Mouse (Mus musculus): Measurements from ENCODE around the gene Kalrn. TPM values are rescaled to one million over a fixed set of nuclear protein-coding genes. Genes with fewer than 3 reads are reported as not detected.

The Kalrn gene
- polyA plus RNA-seq, 2 experiments: 8.8 to 11.7 TPM

DNA sequence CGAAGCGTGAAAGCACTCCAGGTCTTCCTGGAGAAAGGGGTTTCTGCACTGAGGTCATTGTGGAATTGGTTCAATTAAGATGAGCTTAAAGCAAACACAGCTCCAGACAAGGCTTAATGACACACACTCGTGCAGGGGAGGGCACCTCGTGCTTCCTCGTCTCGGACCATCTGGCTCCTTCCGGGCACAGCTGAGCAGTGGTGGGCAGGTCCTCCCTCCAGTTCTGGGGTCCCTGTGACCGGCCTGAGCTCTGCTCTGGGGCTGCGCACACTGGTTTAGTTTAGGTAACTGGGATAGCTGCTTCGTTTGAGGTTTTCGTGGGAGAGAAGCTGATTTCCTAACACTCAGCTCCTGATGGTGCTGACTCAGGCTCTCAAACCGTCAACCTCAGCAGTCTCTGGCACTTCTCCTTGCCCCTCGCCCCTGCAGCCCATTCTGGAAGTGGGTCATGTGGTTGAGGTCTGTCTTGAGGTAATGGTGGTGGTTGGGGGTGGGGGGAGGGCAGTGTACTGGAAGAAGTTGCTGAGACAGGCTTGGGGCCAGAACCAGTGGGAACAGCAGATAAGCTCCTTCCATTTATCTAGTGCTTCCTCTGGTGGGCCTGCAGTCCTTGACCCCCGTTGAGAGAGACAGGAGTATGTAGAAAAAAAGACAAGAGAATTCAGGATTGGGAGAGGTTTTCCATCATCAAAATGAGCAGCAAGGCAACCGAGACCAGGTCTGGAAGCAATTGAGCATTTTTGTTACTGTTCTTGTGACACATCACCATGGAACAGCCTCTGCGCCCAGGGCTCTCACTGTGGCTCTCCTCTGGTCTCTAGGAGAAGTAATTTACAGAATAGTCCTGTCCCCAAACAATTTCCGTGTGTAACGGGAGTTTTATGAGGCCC is 651.0 kb downstream of the Kalrn start:
- H3K4me1 ChIP-seq (ENCODE audit: control insufficient read depth, insufficient read depth, low read length): peaks cover 34% of the 10 kb centered on the region
- DNase-seq (ENCODE audit: low spot score): peak; percentile 65
- 16% methylated on average over 18 of the region's 18 CpGs for WGBS
- H3K9me3 ChIP-seq (ENCODE audit: control insufficient read depth, low read length): no peaks in the 10 kb centered on the region
- no peak overlapping the region for H3K4me3 ChIP-seq (replicated peaks; ENCODE audit: low read length)
- ATAC-seq (ENCODE audit: low FRiP score, low read depth): peak; percentile 69; the same call in 1 of the 2 replicates
- peaks cover 8% of the 10 kb centered on the region for H3K36me3 ChIP-seq (ENCODE audit: control insufficient read depth, insufficient read depth, low read length)
- TF ChIP-seq POLR2A (IDR thresholded peaks at IDR 0.05; ENCODE audit: borderline replicate concordance, extremely low read depth, insufficient read depth, insufficient read length): no peak
- H3K4me2 ChIP-seq (replicated peaks; ENCODE audit: low read depth, low read length, severe bottlenecking): no peak overlapping the region
- H3K9ac ChIP-seq (ENCODE audit: low read depth, low read length, severe bottlenecking): no peak overlapping the region
- peak overlapping the region; percentile 1 for H3K27ac ChIP-seq (replicated peaks; ENCODE audit: low read depth, low read length)
- H3K27me3 ChIP-seq (ENCODE audit: control insufficient read depth, insufficient read depth, low read length): no peaks in the 10 kb centered on the region

DNA sequence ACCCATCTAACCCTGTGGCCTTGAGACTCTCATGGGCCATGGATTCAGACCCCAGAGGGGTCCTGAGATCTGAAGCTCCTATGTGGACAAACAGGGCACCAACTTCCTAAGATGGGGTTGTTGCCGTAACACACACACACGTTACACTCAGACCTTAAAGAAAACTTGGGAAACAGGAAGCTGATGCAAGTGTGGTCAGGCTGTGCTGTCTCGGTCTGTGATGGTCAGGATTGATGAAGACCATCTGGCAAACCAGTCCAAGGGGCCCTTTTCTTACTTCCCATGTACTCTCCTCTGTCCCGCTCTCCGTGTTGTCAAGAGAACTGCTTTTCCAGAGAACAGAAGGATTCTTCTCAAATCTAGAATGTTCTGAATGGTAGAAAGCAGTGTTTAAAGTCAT is 651.8 kb downstream of the Kalrn start:
- H3K27me3 ChIP-seq (ENCODE audit: control insufficient read depth, insufficient read depth, low read length): no peaks in the 10 kb centered on the region
- peaks cover 8% of the 10 kb centered on the region for H3K36me3 ChIP-seq (ENCODE audit: control insufficient read depth, insufficient read depth, low read length)
- peak overlapping the region; percentile 1 for H3K27ac ChIP-seq (replicated peaks; ENCODE audit: low read depth, low read length)
- DNase-seq (ENCODE audit: low spot score) (no peak), ATAC-seq (ENCODE audit: low FRiP score, low read depth) (no peak)
- WGBS: 59% methylated on average over 5 of the region's 5 CpGs
- no peak overlapping the region for H3K4me3 ChIP-seq (replicated peaks; ENCODE audit: low read length)
- H3K9ac ChIP-seq (ENCODE audit: low read depth, low read length, severe bottlenecking): no peak overlapping the region
- H3K9me3 ChIP-seq (ENCODE audit: control insufficient read depth, low read length): no peaks in the 10 kb centered on the region
- TF ChIP-seq POLR2A (IDR thresholded peaks at IDR 0.05; ENCODE audit: borderline replicate concordance, extremely low read depth, insufficient read depth, insufficient read length): no peak
- H3K4me1 ChIP-seq (ENCODE audit: control insufficient read depth, insufficient read depth, low read length): peaks cover 43% of the 10 kb centered on the region
- no peak overlapping the region for H3K4me2 ChIP-seq (replicated peaks; ENCODE audit: low read depth, low read length, severe bottlenecking)

Other genes starting within 250 kb of the Kalrn start
- not detected in 2 replicates for gene Ropn1, start 76.4 kb upstream of the Kalrn start, polyA plus RNA-seq (2012; rRNA removed)
- not detected in 2 replicates for gene Ropn1, start 76.4 kb upstream of the Kalrn start, polyA plus RNA-seq (2014; fragmentation: Nextera tagmentation; extraction: Ambion mirVana)
- gene Ccdc14, start 117.1 kb upstream of the Kalrn start, polyA plus RNA-seq (2012; rRNA removed): 9.1 and 10.2 TPM in 2 replicates
- 6.4 and 7.0 TPM in 2 replicates for gene Ccdc14, start 117.1 kb upstream of the Kalrn start, polyA plus RNA-seq (2014; fragmentation: Nextera tagmentation; extraction: Ambion mirVana)
- gene Mylk, start 171.7 kb upstream of the Kalrn start, polyA plus RNA-seq (2012; rRNA removed): 17.0 and 18.4 TPM in 2 replicates
- gene Mylk, start 171.7 kb upstream of the Kalrn start, polyA plus RNA-seq (2014; fragmentation: Nextera tagmentation; extraction: Ambion mirVana): 12.2 and 14.9 TPM in 2 replicates

Measured in limb, embryonic 14.5 days (tissue).